Mouse (Mus musculus): ENCODE measurements around the gene Gabrg2. TPM values are rescaled to one million over a fixed set of nuclear protein-coding genes. Genes with fewer than 3 reads are reported as not detected.

The Gabrg2 gene
- not detected in 2 replicates for polyA plus RNA-seq (2012; rRNA removed)

DNA sequence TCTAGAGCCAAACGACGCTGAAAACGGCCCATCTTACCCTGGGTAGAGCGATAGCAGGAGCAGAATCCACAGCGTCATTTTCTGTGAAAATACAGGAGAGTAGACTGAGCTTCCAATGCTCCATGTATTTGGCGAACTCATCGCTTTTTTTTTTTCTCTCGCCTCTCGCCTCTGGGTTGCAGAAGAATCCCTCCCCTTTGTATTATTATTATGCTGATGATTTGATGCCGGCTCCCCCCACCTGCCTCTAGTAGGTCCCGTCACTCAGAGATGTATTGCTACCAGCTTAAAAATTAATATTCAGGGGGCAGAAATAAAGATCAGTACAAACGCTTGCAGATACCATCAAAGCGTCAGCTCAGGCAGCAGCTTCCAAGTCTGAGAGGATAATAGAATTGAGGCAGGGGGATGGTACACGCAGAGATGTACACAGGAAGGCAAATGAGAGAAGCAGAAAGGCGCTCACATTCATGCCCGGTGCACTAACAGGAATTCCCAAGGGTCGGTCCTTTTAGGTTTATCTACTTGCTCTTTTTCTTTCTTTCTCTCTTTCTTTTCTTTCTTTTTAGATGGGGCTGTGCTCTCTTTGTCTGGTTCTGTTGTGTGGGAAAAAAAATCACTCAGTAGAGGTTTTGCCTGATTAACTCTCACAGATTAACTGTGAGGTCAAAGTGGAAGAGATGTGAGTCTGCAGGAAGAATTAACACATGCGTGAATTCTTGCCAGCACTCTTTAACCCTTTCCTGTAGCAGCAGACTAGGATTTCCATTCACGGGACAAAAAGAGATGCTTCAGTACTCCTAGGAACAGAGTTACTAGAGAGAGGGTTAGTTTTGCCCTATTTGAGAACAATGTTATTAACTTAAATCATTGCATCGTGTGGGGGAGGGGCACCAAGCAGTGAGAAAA, at the start of gene Gabrg2:
Gene Gabrg2 (minus strand): TSS at position 668 of the 909 bp plus-strand sequence.
- no peak for DNase-seq (ENCODE audit: low read depth)

DNA sequence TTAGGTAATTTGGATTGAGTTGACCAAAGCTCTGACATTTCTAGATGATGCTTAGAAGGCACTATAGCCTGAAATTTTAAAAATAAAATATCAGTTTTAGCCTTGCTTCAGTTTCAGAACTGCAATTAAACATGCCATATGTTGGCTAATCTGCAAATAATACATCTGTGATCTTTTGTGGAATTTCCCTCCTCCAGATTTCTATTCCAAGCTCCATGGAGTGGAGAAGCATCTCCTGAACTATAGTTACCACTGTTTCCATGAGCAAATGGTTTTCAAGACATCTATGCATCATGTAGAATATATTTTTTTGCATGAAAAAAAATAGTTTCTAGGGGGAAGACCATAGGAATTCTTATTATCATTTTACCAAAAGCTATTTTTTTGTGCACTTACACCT, 47.5 kb upstream of the Gabrg2 start:
- no peak for DNase-seq (ENCODE audit: low read depth)

DNA sequence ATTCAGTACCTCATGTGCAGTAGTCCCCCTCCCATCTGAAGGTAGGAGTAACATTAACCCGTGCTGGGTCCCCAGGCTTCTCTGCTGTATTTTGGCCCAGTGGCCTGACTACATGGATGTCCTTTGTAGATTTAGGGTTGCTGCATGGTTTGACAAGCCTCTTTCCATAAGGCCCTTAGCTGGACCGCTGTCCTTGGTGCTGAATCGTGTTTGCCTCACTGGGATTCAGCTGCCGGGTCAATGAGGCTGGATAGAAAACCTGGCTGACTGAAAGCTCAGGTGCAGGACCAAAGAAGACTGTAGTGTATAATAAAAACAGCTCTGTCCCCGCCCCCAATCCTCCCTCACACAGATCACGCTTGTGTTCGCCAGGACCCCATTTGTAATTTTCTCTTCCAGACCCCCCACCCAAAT, 1.2 kb downstream of the Gabrg2 start:
- no peak for DNase-seq (ENCODE audit: low read depth)

DNA sequence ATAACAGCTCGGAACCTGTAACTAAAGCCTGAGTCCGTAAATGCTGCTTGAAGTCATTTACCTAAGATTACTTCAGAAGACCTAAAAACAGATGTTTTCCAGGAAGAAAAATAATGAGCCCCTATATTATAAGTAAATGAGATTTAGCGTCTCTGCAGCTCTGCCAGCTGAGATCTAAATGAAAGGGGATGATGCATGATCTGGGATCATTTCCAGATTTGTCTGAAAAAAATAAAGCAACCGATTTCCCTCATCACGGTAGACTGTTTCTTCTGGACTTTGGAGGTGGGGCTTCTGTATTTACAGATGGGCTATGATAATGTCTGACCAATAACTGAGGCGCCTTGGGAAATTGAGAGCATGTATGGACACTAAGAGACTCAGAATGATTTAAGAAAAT, 20.5 kb downstream of the Gabrg2 start:
- no peak for DNase-seq (ENCODE audit: low read depth)

DNA sequence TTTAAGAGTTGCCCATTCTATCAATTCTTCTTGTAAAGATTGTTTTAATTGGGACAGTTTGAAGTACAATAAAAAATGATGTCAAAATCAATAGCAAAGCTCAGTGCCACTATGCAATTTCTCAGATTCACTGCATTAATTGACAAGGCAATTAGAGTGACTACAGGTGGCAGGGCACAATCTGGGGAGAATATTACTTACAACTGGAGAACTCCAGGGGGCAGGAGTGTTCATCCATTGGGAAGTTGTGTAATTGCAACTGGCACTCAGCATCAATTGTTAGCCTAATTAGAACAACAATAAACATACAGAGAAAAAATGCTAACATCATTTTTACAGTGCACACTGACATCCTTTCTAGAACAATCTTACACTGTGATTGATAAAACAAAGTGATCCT, 32.1 kb downstream of the Gabrg2 start:
- no peak for DNase-seq (ENCODE audit: low read depth)

DNA sequence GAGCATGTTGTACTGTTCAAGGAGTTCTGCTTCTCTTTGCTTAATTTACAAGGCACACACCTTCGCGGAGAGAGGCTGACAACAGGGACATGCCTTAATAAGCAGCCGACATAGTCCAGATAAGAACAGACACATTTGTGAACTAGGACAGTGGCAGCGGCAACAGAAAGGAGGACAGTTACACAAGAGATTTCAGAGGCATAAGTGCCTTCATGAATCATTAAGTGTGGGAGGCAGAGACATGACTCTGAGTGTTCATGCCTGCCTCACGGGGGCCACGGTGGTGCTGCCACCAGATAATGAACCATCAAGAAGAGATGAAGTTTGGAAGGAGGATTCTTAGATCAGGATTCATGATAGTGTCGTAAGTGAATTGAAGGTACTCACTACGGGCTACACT, 38.0 kb downstream of the Gabrg2 start:
- DNase-seq (ENCODE audit: low read depth), result no peak

DNA sequence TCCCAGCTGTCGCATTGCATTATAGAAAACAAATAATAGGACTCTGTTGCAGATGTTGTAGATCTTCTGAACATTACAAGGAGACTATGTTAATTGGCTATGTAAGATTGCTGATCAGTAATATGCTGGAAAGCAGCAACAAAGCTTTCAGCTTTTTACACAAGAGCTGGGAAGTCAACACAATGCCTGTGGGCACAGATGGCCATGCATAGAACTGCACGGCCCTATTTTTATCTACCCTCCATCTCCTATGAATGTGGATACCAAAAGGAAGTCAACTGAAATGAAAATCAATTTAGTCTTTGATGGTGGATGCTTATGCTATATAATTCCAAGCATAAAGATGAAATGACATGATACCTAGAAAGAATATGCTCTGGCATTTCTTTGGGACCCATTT, 47.1 kb downstream of the Gabrg2 start:
- no peak for DNase-seq (ENCODE audit: low read depth)

DNA sequence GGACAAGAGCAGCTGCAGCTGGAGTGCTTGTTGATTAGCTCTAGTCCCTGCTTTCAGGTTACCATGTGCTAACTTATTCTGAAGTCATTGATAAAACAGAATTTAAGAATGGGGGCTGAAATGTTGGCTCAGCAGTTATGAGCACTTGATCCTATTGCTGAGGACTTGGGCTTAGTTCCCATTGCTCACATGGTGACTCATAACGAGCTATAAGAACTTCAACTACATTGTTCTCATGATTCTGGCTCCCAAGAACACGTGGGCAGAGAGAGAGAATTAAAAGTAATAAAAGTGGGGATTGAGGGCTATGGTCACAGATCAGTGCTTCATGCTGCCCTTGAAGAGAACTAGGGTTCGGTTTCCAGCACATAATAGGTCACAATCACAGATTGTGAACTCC, 48.8 kb downstream of the Gabrg2 start:
- no peak for DNase-seq (ENCODE audit: low read depth)

DNA sequence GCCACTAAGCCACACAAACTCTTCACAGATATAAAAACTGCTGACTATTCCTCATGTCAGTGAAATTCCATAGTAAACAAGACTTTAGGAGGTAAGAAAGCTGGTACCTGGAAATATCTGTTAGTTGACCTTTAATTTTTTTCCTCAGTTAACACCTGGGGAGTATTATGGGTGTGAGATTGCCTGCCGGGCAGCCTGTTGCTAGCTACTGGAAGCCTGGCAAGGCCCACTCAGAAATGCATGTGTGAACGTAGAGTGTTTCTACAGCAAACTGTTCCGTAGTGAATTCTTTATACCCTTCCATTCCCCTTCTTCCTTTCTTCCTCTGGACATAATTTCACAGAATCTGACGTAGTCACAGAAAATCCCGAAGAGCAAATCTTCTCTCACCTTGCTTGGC, 55.2 kb downstream of the Gabrg2 start:
- DNase-seq (ENCODE audit: low read depth), result no peak

DNA sequence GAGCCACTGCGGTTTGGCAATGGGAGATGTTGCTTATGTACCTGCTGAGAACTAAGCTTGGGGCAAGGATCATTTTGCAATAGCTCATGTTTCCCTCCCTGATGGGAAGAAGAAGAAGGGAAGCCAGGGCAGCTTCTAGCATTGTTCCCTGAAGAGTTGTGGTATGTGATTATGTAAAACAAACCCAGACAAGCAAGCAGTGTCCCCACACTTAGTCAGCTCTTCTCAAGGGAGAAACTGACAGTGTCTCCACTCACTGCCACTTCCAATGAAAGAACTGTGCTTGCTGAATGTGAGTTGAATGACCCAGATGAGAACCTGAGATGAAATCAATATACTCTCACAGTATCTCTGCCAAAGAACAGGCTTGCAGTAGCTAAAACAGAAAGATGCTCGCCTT, 62.7 kb downstream of the Gabrg2 start:
- DNase-seq (ENCODE audit: low read depth), result no peak

DNA sequence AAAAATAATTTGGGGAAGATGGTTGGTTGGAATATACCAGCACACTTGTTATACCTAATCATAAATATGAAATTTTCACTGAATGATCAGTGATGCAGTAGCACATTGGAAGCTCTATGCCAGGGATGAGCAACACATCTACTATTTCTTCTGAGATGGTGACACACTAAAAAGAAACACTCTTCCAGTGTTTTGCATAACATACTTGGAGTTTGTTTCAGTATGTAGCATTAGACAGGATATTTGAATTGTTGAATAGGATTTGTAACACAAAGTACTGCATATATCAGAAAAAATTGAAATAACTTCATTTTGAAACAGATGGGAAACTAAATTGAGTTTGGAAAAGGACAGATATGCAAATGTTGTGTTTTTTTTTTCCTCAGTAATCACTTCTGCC, 81.8 kb downstream of the Gabrg2 start:
- no peak for DNase-seq (ENCODE audit: low read depth)

DNA sequence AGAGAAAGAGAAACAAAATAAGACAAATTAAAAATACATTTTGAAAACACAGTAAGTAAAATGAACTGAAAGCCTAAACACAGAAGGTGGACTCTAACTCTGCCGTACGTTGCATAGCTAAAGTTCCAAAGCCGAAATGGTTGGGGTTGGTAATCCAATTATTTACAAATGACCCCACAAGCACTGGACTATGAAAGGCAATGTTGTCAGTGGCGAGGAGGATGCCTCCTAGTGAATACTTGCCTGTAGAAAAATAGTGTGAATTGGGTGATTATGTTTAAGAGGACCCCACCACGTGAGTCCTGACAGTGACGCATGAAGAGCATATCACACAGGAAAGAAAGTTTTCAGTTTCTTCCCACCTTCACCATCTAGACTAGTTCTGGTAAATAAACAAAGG, 86.6 kb downstream of the Gabrg2 start:
- DNase-seq (ENCODE audit: low read depth), result no peak

DNA sequence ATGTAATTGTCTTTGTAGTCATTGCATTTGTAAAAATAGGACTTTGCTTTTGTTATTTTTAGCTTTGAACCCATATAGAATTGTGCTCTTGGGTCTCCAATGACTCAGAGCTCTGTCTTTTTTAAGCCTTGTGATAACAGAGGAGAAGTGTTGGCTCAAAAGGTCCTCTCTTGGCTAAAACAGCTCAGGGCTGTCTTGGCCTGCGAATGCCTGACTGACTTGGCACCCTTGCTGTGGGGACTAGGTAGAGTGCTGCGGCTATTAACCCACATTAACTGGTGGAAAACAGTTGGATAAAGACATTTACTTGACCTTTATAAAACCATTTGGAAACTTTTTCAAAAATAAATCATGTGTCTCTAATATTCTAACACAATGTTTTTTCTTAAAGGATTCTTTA, 97.0 kb downstream of the Gabrg2 start:
- DNase-seq (ENCODE audit: low read depth), result no peak

Other genes with a start within 250 kb of the Gabrg2 start
- not detected in 2 replicates for gene Gabra1, start 182.1 kb upstream of the Gabrg2 start, polyA plus RNA-seq (2012; rRNA removed)